Mouse (Mus musculus): ENCODE measurements around the gene Dchs2. TPM values are rescaled to one million over a fixed set of nuclear protein-coding genes. Genes with fewer than 3 reads are reported as not detected.

Dchs2 gene
- total and polyA plus RNA-seq, 3 experiments: not detected

GRCm38 (mm10) chr3:83283882-83284281 lies 156.1 kb downstream of the Dchs2 start:
- Histone ChIP-seq H3K9ac (ENCODE audit: insufficient read depth, low read depth) (no peak overlapping the region), H3K9me3 (replicated peaks; ENCODE audit: low read length) (no peaks in the 10 kb centered on the region), H3K79me2 (replicated peaks; ENCODE audit: control insufficient read depth, extremely low read depth, insufficient read depth, poor library complexity, severe bottlenecking) (no peaks in the 10 kb centered on the region), H3K4me3 (replicated peaks in 1 of 3; ENCODE audit: low read depth in 2 of 3, low read length in 2 of 3, poor library complexity in 1 of 3) (no peak overlapping the region), H3K4me2 (ENCODE audit: insufficient read depth, low read depth, poor library complexity, severe bottlenecking) (no peak overlapping the region), H3K27me3 (replicated peaks) (no peaks in the 10 kb centered on the region), H3K36me3 (replicated peaks in 1 of 2; ENCODE audit: control insufficient read depth in 1 of 2, insufficient read depth in 1 of 2, low read length in 1 of 2) (no peaks in the 10 kb centered on the region), H3K4me1 (ENCODE audit: control insufficient read depth in 1 of 2, insufficient read depth in 2 of 2) (0 out of 4 replicates have a peak, but pooled peaks cover 0 to 2% of the 10 kb centered on the region in 2 experiments), H3K27ac (ENCODE audit: insufficient read depth, low read depth) (no peak overlapping the region)
- DNase-seq (ENCODE audit: extremely low read depth): no peak
- TF ChIP-seq USF2 (conservative IDR thresholded peaks at IDR 0.05; ENCODE audit: low read depth, low read length): no peak
- TF ChIP-seq ETS1 (conservative IDR thresholded peaks at IDR 0.05; ENCODE audit: low read depth, low read length): no peak
- no peak for TF ChIP-seq BHLHE40 (IDR thresholded peaks at IDR 0.05; ENCODE audit: low read depth, low read length)
- no peak for TF ChIP-seq KAT2A (IDR thresholded peaks at IDR 0.05; ENCODE audit: insufficient replicate concordance, low read length)
- no peak for TF ChIP-seq ZKSCAN1 (IDR thresholded peaks at IDR 0.05; ENCODE audit: borderline replicate concordance, low read depth, low read length)
- TF ChIP-seq IRF4 (IDR thresholded peaks at IDR 0.05; ENCODE audit: low read depth, low read length): no peak
- no peak for TF ChIP-seq EP300 (IDR thresholded peaks at IDR 0.05; ENCODE audit: low read length)
- no peak for TF ChIP-seq CHD1 (IDR thresholded peaks at IDR 0.05; ENCODE audit: low read depth, low read length)
- TF ChIP-seq USF1 (IDR thresholded peaks at IDR 0.05; ENCODE audit: low read depth, low read length): no peak
- TF ChIP-seq E2F4 (IDR thresholded peaks at IDR 0.05; ENCODE audit: insufficient replicate concordance, low read depth, low read length): no peak
- dilution Hi-C loops (cut with MboI; ENCODE audit: extremely low pct_ligation_motif_present, extremely low pct_unique_long_range_greater_than_20kb, low sequenced_read_pairs): no loop called here
- in situ Hi-C loops (cut with MboI; ENCODE audit: low pct_ligation_motif_present, low pct_unique_long_range_greater_than_20kb, low sequenced_read_pairs): loop anchor here (25.0 kb wide), 1 partner anchor 478 kb away; the partner anchor contains the start of gene Sfrp2

GRCm38 (mm10) chr3:83286975-83287405 lies 159.2 kb downstream of the Dchs2 start:
- TF ChIP-seq POLR2A (IDR thresholded peaks at IDR 0.05; ENCODE audit: low read depth, low read length): no peak
- TF ChIP-seq ZMIZ1 (IDR thresholded peaks at IDR 0.05; ENCODE audit: low read depth, low read length): no peak
- TF ChIP-seq NRF1 (IDR thresholded peaks at IDR 0.05; ENCODE audit: low read depth, low read length): peak; percentile 80
- no peak for TF ChIP-seq MAFK (IDR thresholded peaks at IDR 0.05; ENCODE audit: insufficient replicate concordance, low read length)
- peak; percentile 21 to 74; a peak in 2 of 4 replicates for TF ChIP-seq CTCF (conservative IDR thresholded peaks at IDR 0.05 in 1 of 2, IDR thresholded peaks at IDR 0.05 in 1 of 2; ENCODE audit: low read depth in 2 of 2, low read length in 2 of 2)
- TF ChIP-seq SIN3A (IDR thresholded peaks at IDR 0.05; ENCODE audit: low read length): no peak
- TF ChIP-seq RAD21 (IDR thresholded peaks at IDR 0.05; ENCODE audit: low read depth, low read length): peak; percentile 76
- TF ChIP-seq SMC3 (IDR thresholded peaks at IDR 0.05; ENCODE audit: low read depth, low read length): peak; percentile 42

More at GRCm38 (mm10) chr3:83286975-83287405, 159.2 kb downstream of the Dchs2 start:
- DNase-seq (ENCODE audit: extremely low read depth): peak; percentile 51
- peak overlapping the region in 2 of 3 experiments; percentile 31 to 44 for H3K4me3 ChIP-seq (replicated peaks in 1 of 3; ENCODE audit: low read depth in 2 of 3, low read length in 2 of 3, poor library complexity in 1 of 3)
- no peaks in the 10 kb centered on the region for H3K27me3 ChIP-seq (replicated peaks)
- no peaks in the 10 kb centered on the region for H3K36me3 ChIP-seq (replicated peaks in 1 of 2; ENCODE audit: control insufficient read depth in 1 of 2, insufficient read depth in 1 of 2, low read length in 1 of 2)
- dilution Hi-C loops (cut with MboI; ENCODE audit: extremely low pct_ligation_motif_present, extremely low pct_unique_long_range_greater_than_20kb, low sequenced_read_pairs): no loop called here
- H3K9me3 ChIP-seq (replicated peaks; ENCODE audit: low read length): no peaks in the 10 kb centered on the region
- H3K79me2 ChIP-seq (replicated peaks; ENCODE audit: control insufficient read depth, extremely low read depth, insufficient read depth, poor library complexity, severe bottlenecking): no peaks in the 10 kb centered on the region
- H3K4me2 ChIP-seq (ENCODE audit: insufficient read depth, low read depth, poor library complexity, severe bottlenecking): peak overlapping the region; percentile 60; the same call in 1 of the 2 replicates
- in situ Hi-C loops (cut with MboI; ENCODE audit: low pct_ligation_motif_present, low pct_unique_long_range_greater_than_20kb, low sequenced_read_pairs): loop anchor here (25.0 kb wide), 1 partner anchor 475 kb away; the partner anchor contains the start of gene Sfrp2
- H3K9ac ChIP-seq (ENCODE audit: insufficient read depth, low read depth): no peak overlapping the region
- no peak overlapping the region for H3K27ac ChIP-seq (ENCODE audit: insufficient read depth, low read depth)
- 0 out of 4 replicates have a peak, but pooled peaks cover 0 to 2% of the 10 kb centered on the region in 2 experiments for H3K4me1 ChIP-seq (ENCODE audit: control insufficient read depth in 1 of 2, insufficient read depth in 2 of 2)

Data from CH12.LX (cell line).